Mouse (Mus musculus) liver, embryonic 15.5 days (tissue): Measurements from ENCODE around the gene Btbd35f5. TPM values are rescaled to one million over a fixed set of nuclear protein-coding genes. Genes with fewer than 3 reads are reported as not detected.
"Not testable (repeated sequence)": the region's sequence is repeated elsewhere in the genome, so short reads cannot be mapped to it uniquely, and the experiment has no call there.

Source experiments
- ATAC-seq: fragments of 200-750 bp; cut with Nextera tagmentation; 2 replicates; pipeline ENCODE4 v1.8.0; 2017; ENCODE audit warnings: moderate number of reproducible peaks, mild to moderate bottlenecking, moderate library complexity; ENCODE audit not compliant: insufficient read depth
- H3K27ac ChIP-seq: fragments of 300-500 bp; sonication (generic); replicated peaks from 2 replicates; pipeline ENCODE4 v1.5.1; 2015; ENCODE audit warnings: mild to moderate bottlenecking, inconsistent platforms
- H3K27me3 ChIP-seq: fragments of 300-500 bp; sonication (generic); 2 replicates; pipeline ENCODE4 v1.6.1; 2015; ENCODE audit warnings: mild to moderate bottlenecking, inconsistent platforms
- H3K36me3 ChIP-seq: fragments of 300-500 bp; sonication (generic); replicated peaks from 2 replicates; pipeline ENCODE4 v1.6.1; 2015; ENCODE audit warnings: moderate library complexity, mild to moderate bottlenecking, inconsistent platforms
- H3K4me1 ChIP-seq: fragments of 300-500 bp; sonication (generic); replicated peaks from 2 replicates; pipeline ENCODE4 v1.6.1; 2015; ENCODE audit warnings: inconsistent platforms
- H3K4me2 ChIP-seq: fragments of 300-500 bp; sonication (generic); 2 replicates; pipeline ENCODE4 v1.6.1; 2015; ENCODE audit warnings: moderate library complexity, mild to moderate bottlenecking, inconsistent platforms
- H3K4me3 ChIP-seq: fragments of 300-500 bp; sonication (generic); replicated peaks from 2 replicates; pipeline ENCODE4 v1.5.1; 2015; ENCODE audit warnings: mild to moderate bottlenecking, inconsistent platforms
- H3K9ac ChIP-seq: fragments of 300-500 bp; sonication (generic); 2 replicates; pipeline ENCODE4 v1.6.1; 2015; ENCODE audit warnings: moderate library complexity, mild to moderate bottlenecking, inconsistent platforms
- H3K9me3 ChIP-seq: fragments of 300-500 bp; sonication (generic); replicated peaks from 2 replicates; pipeline ENCODE4 v1.6.1; 2016; ENCODE audit warnings: inconsistent platforms
- WGBS: fragments of 180-500 bp; shearing (Covaris S2); methylation state at CpG from one replicate; pipeline ENCODE4 v1.1.7; 2015; ENCODE audit warnings: mixed read lengths; ENCODE audit not compliant: insufficient replicate concordance; 5-methylcytosine and 5-hydroxymethylcytosine counted together
- polyA plus RNA-seq: library from polyadenylated mRNA; unstranded; fragments of >200 nt; fragmentation: Nextera tagmentation; extraction: Ambion mirVana; gene quantifications from 2 replicates; pipeline ENCODE4 v1.2.1, GENCODE M21; 2015

Gene Btbd35f5
- polyA plus RNA-seq, result not detected in 2 replicates

DNA sequence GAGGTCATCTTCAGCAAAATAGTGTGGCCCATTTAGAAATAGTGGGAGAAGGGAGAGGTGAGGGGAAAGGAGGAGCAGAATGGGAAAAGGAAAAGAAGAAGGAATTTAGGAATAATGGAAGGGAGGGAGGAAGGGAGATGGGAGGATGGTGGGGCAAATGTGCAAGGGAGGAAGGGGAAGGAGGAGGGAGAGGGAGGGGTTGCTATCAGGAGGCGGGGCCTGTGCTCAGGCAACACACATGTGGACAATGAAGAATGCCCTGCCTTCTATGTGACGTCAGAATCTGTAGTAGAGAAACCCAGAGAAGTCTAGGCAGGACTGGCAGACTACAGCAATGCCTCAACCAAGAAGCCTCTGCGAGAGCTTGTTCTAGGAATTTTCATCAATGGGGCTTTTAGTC, at the start of gene Btbd35f5:
Btbd35f5 (plus strand) TSS at position 301 of the 400 bp plus-strand sequence.
- H3K9me3 ChIP-seq, H3K36me3 ChIP-seq, H3K4me3 ChIP-seq, H3K4me1 ChIP-seq, H3K27ac ChIP-seq, ATAC-seq, H3K4me2 ChIP-seq, H3K27me3 ChIP-seq, H3K9ac ChIP-seq: not testable (repeated sequence)
- no CpG with 5 or more reads among the region's 3 CpGs for WGBS

DNA sequence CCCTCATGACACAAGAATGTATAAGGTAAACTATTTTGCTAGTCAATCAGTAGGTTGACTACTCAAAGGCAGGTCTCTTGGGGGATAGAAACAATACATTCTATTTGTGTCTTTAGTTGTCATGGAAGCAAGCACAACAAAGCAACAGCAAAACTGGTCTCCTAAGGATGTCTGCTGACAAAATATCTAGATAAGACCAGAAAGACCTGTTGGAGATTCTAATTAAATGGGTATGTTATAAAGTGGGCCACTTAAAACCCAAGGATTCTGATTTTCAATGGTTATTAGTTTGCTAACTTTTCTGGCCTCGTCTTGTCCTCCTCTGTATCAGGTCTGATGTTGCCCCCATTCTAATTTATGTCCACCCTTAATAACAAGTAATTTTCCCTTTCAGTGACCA, 32.2 kb upstream of the Btbd35f5 start, which contains the start of gene Gm21789:
Gm21789 (plus strand) TSS at position 301 of the 400 bp plus-strand sequence.
- no CpG with 5 or more reads among the region's 1 CpGs for WGBS
- not testable (repeated sequence) for H3K4me1 ChIP-seq, H3K9me3 ChIP-seq, H3K27me3 ChIP-seq, H3K36me3 ChIP-seq, H3K4me3 ChIP-seq, H3K4me2 ChIP-seq, H3K27ac ChIP-seq, ATAC-seq, H3K9ac ChIP-seq

Other genes with a start within 250 kb of the Btbd35f5 start
- gene Btbd35f21, start 247.8 kb upstream of the Btbd35f5 start, polyA plus RNA-seq, result not detected in 2 replicates
- not detected in 2 replicates for gene Btbd35f30, start 79.3 kb upstream of the Btbd35f5 start, polyA plus RNA-seq
- not detected in 2 replicates for gene Gm21789, start 32.1 kb upstream of the Btbd35f5 start, polyA plus RNA-seq